In genomic region chr1:95743334-95743733, GRCm38 (mm10) we compare ENCODE assay signal across 32 mouse cellular contexts.
"Had no signal": no experiment of that assay in that cellular context is flagged by ENCODE, and none has a peak within 500 bp of the region (broad histone marks: within the 10 kb centered on the region; RNA-seq: fewer than 3 reads in every experiment).

No protein-coding gene starts in this region.

- H3K9me3 ChIP-seq: limb, embryonic 10.5 days; limb, embryonic 12.5 days; limb, embryonic 13.5 days; limb, embryonic 15.5 days; liver, embryonic 12.5 days; liver, embryonic 13.5 days; liver, embryonic 15.5 days; lung, embryonic 15.5 days; megakaryocyte, embryonic 14.5 days; midbrain, embryonic 10.5 days; midbrain, embryonic 12.5 days; midbrain, embryonic 13.5 days; midbrain, embryonic 15.5 days; neural tube, embryonic 12.5 days; neural tube, embryonic 13.5 days had no signal

- H3K36me3 ChIP-seq: limb, embryonic 10.5 days; limb, embryonic 12.5 days; limb, embryonic 13.5 days; limb, embryonic 15.5 days; liver, embryonic 12.5 days; liver, embryonic 13.5 days; liver, embryonic 15.5 days; lung, embryonic 15.5 days; midbrain, embryonic 10.5 days; midbrain, embryonic 12.5 days; midbrain, embryonic 13.5 days; midbrain, embryonic 15.5 days; neural tube, embryonic 12.5 days; neural tube, embryonic 13.5 days had no signal

- H3K9ac ChIP-seq: limb, embryonic 12.5 days; limb, embryonic 13.5 days; limb, embryonic 15.5 days; liver, embryonic 12.5 days; liver, embryonic 13.5 days; liver, embryonic 14.5 days; liver, embryonic 15.5 days; liver, postnatal 0 days; lung, embryonic 14.5 days; lung, embryonic 15.5 days; midbrain, embryonic 12.5 days; midbrain, embryonic 13.5 days; midbrain, embryonic 15.5 days; neural tube, embryonic 12.5 days; neural tube, embryonic 13.5 days had no signal

- H3K27me3 ChIP-seq: limb, embryonic 12.5 days; limb, embryonic 13.5 days; limb, embryonic 15.5 days; liver, embryonic 12.5 days; liver, embryonic 13.5 days; liver, embryonic 15.5 days; lung, embryonic 15.5 days; megakaryocyte, embryonic 14.5 days; midbrain, embryonic 12.5 days; midbrain, embryonic 13.5 days; midbrain, embryonic 15.5 days; neural tube, embryonic 12.5 days; neural tube, embryonic 13.5 days had no signal

- DNase-seq: liver; liver, embryonic 13.5 days; liver, postnatal 0 days; lung, adult 18-20 months; lung, adult 2 months; lung, embryonic 14.5 days; lung, postnatal 10 days; lung, postnatal 14 days; lung, postnatal 36 days; lung, postnatal 4 days; midbrain, embryonic 14.5 days had no signal

- H3K27ac ChIP-seq: limb, embryonic 10.5 days; limb, embryonic 12.5 days; limb, embryonic 13.5 days; limb, embryonic 15.5 days; liver, embryonic 12.5 days; liver, embryonic 13.5 days; liver, embryonic 14.5 days; liver, embryonic 15.5 days; lung, embryonic 15.5 days; macrophage; midbrain, embryonic 10.5 days; midbrain, embryonic 12.5 days; midbrain, embryonic 13.5 days; midbrain, embryonic 15.5 days; neural tube, embryonic 12.5 days; neural tube, embryonic 13.5 days had no signal

- H3K4me2 ChIP-seq: limb, embryonic 12.5 days; limb, embryonic 13.5 days; limb, embryonic 15.5 days; liver, embryonic 11.5 days; liver, embryonic 12.5 days; liver, embryonic 13.5 days; liver, embryonic 15.5 days; lung, embryonic 14.5 days; lung, embryonic 15.5 days; midbrain, embryonic 11.5 days; midbrain, embryonic 12.5 days; midbrain, embryonic 13.5 days; midbrain, embryonic 15.5 days; neural tube, embryonic 12.5 days; neural tube, embryonic 13.5 days had no signal

- ATAC-seq: liver, embryonic 12.5 days; liver, postnatal 0 days; lung, postnatal 0 days; midbrain, embryonic 13.5 days; midbrain, embryonic 15.5 days; midbrain, embryonic 16.5 days had no signal

- H3K4me3 ChIP-seq: limb, embryonic 10.5 days; limb, embryonic 12.5 days; limb, embryonic 13.5 days; limb, embryonic 15.5 days; liver, embryonic 12.5 days; liver, embryonic 13.5 days; liver, embryonic 15.5 days; lung, embryonic 15.5 days; megakaryocyte, embryonic 14.5 days; midbrain, embryonic 10.5 days; midbrain, embryonic 12.5 days; midbrain, embryonic 13.5 days; midbrain, embryonic 15.5 days; myocyte; neural tube, embryonic 12.5 days; neural tube, embryonic 13.5 days had no signal

- H3K4me1 ChIP-seq: limb, embryonic 10.5 days; limb, embryonic 12.5 days; limb, embryonic 13.5 days; limb, embryonic 15.5 days; liver, embryonic 12.5 days; liver, embryonic 13.5 days; liver, embryonic 15.5 days; lung, embryonic 15.5 days; megakaryocyte, embryonic 14.5 days; midbrain, embryonic 10.5 days; midbrain, embryonic 12.5 days; midbrain, embryonic 13.5 days; midbrain, embryonic 15.5 days; neural tube, embryonic 12.5 days; neural tube, embryonic 13.5 days had no signal
